Mouse (Mus musculus): Measurements from ENCODE around the gene Slc35b2. TPM values are rescaled to one million over a fixed set of nuclear protein-coding genes. Genes with fewer than 3 reads are reported as not detected.

The Slc35b2 gene
- polyA plus RNA-seq, 1 experiment from 2014 or later, result 72.2 TPM

GRCm38 (mm10) chr17:45591701-45592605, 28.3 kb downstream of the Slc35b2 start:
- Histone ChIP-seq H3K4me2 (ENCODE audit: low read depth, low read length) (no peak overlapping the region), H3K4me1 (ENCODE audit: control insufficient read depth, insufficient read depth, low read length) (peaks cover 29% of the 10 kb centered on the region), H3K9me3 (ENCODE audit: control insufficient read depth, low read length) (no peaks in the 10 kb centered on the region), H3K4me3 (ENCODE audit: low read depth, low read length) (no peak overlapping the region), H3K9ac (replicated peaks; ENCODE audit: low read depth, low read length) (no peak overlapping the region), H3K27me3 (ENCODE audit: control insufficient read depth, insufficient read depth, low read length) (no peaks in the 10 kb centered on the region), H3K27ac (ENCODE audit: low read depth, low read length) (no peak overlapping the region), H3K36me3 (ENCODE audit: control insufficient read depth, insufficient read depth, low read length) (no peaks in the 10 kb centered on the region)
- ATAC-seq (ENCODE audit: low read depth), result no peak
- WGBS, result 56% methylated on average over 16 of the region's 16 CpGs

- Histone ChIP-seq H3K27me3 (ENCODE audit: control insufficient read depth, insufficient read depth, low read length) (no peaks in the 10 kb centered on the region), H3K9ac (replicated peaks; ENCODE audit: low read depth, low read length) (no peak overlapping the region), H3K9me3 (ENCODE audit: control insufficient read depth, low read length) (no peaks in the 10 kb centered on the region), H3K36me3 (ENCODE audit: control insufficient read depth, insufficient read depth, low read length) (no peaks in the 10 kb centered on the region), H3K4me2 (ENCODE audit: low read depth, low read length) (no peak overlapping the region), H3K4me1 (ENCODE audit: control insufficient read depth, insufficient read depth, low read length) (peaks cover 31% of the 10 kb centered on the region), H3K27ac (ENCODE audit: low read depth, low read length) (no peak overlapping the region), H3K4me3 (ENCODE audit: low read depth, low read length) (no peak overlapping the region)
- WGBS, result 60% methylated on average over 8 of the region's 8 CpGs
- ATAC-seq (ENCODE audit: low read depth), result no peak
Measured at GRCm38 (mm10) chr17:45592606-45593431, 29.1 kb downstream of the Slc35b2 start.

GRCm38 (mm10) chr17:45593479-45593878, 29.8 kb downstream of the Slc35b2 start:
- no peak overlapping the region for H3K27ac ChIP-seq (ENCODE audit: low read depth, low read length)
- H3K4me3 ChIP-seq (ENCODE audit: low read depth, low read length), result no peak overlapping the region
- no peaks in the 10 kb centered on the region for H3K27me3 ChIP-seq (ENCODE audit: control insufficient read depth, insufficient read depth, low read length)
- no peak for ATAC-seq (ENCODE audit: low read depth)
- no peak overlapping the region for H3K9ac ChIP-seq (replicated peaks; ENCODE audit: low read depth, low read length)
- H3K4me1 ChIP-seq (ENCODE audit: control insufficient read depth, insufficient read depth, low read length), result peaks cover 31% of the 10 kb centered on the region
- H3K9me3 ChIP-seq (ENCODE audit: control insufficient read depth, low read length), result no peaks in the 10 kb centered on the region
- 33% methylated on average over 8 of the region's 8 CpGs for WGBS
- H3K36me3 ChIP-seq (ENCODE audit: control insufficient read depth, insufficient read depth, low read length), result no peaks in the 10 kb centered on the region
- peak overlapping the region; percentile 89; the same call in 1 of the 2 replicates for H3K4me2 ChIP-seq (ENCODE audit: low read depth, low read length)

- Histone ChIP-seq H3K9ac (replicated peaks; ENCODE audit: low read depth, low read length) (no peak overlapping the region), H3K27ac (ENCODE audit: low read depth, low read length) (no peak overlapping the region), H3K36me3 (ENCODE audit: control insufficient read depth, insufficient read depth, low read length) (no peaks in the 10 kb centered on the region), H3K4me3 (ENCODE audit: low read depth, low read length) (peak overlapping the region; percentile 42), H3K27me3 (ENCODE audit: control insufficient read depth, insufficient read depth, low read length) (no peaks in the 10 kb centered on the region), H3K9me3 (ENCODE audit: control insufficient read depth, low read length) (no peaks in the 10 kb centered on the region), H3K4me1 (ENCODE audit: control insufficient read depth, insufficient read depth, low read length) (peaks cover 32% of the 10 kb centered on the region), H3K4me2 (ENCODE audit: low read depth, low read length) (peak overlapping the region; percentile 89; the same call in 1 of the 2 replicates)
- no peak for ATAC-seq (ENCODE audit: low read depth)
- WGBS, result 52% methylated on average over 8 of the region's 8 CpGs
Measured at GRCm38 (mm10) chr17:45594195-45594594, 30.5 kb downstream of the Slc35b2 start.

GRCm38 (mm10) chr17:45594881-45595735, 31.4 kb downstream of the Slc35b2 start:
- H3K4me1 ChIP-seq (ENCODE audit: control insufficient read depth, insufficient read depth, low read length), result peaks cover 36% of the 10 kb centered on the region
- H3K4me2 ChIP-seq (ENCODE audit: low read depth, low read length), result peak overlapping the region; percentile 89
- peak overlapping the region; percentile 57 for H3K9ac ChIP-seq (replicated peaks; ENCODE audit: low read depth, low read length)
- no peaks in the 10 kb centered on the region for H3K36me3 ChIP-seq (ENCODE audit: control insufficient read depth, insufficient read depth, low read length)
- peak; percentile 75 for ATAC-seq (ENCODE audit: low read depth)
- 0 out of 2 replicates have a peak overlapping the region, but pooled peaks have one; percentile 29 for H3K27ac ChIP-seq (ENCODE audit: low read depth, low read length)
- H3K4me3 ChIP-seq (ENCODE audit: low read depth, low read length), result peak overlapping the region; percentile 42
- no peaks in the 10 kb centered on the region for H3K9me3 ChIP-seq (ENCODE audit: control insufficient read depth, low read length)
- no peaks in the 10 kb centered on the region for H3K27me3 ChIP-seq (ENCODE audit: control insufficient read depth, insufficient read depth, low read length)
- under 1% methylated on average over 58 of the region's 58 CpGs for WGBS

GRCm38 (mm10) chr17:45595736-45596390, 32.2 kb downstream of the Slc35b2 start:
- H3K4me1 ChIP-seq (ENCODE audit: control insufficient read depth, insufficient read depth, low read length), result peaks cover 36% of the 10 kb centered on the region
- no peaks in the 10 kb centered on the region for H3K36me3 ChIP-seq (ENCODE audit: control insufficient read depth, insufficient read depth, low read length)
- H3K4me2 ChIP-seq (ENCODE audit: low read depth, low read length), result peak overlapping the region; percentile 89
- peak overlapping the region; percentile 57; the same call in 1 of the 2 replicates for H3K9ac ChIP-seq (replicated peaks; ENCODE audit: low read depth, low read length)
- no peaks in the 10 kb centered on the region; the same call in 1 of the 2 replicates for H3K27me3 ChIP-seq (ENCODE audit: control insufficient read depth, insufficient read depth, low read length)
- H3K9me3 ChIP-seq (ENCODE audit: control insufficient read depth, low read length), result no peaks in the 10 kb centered on the region
- H3K4me3 ChIP-seq (ENCODE audit: low read depth, low read length), result peak overlapping the region; percentile 42
- ATAC-seq (ENCODE audit: low read depth), result peak; percentile 32
- H3K27ac ChIP-seq (ENCODE audit: low read depth, low read length), result peak overlapping the region; percentile 29; the same call in 1 of the 2 replicates
- WGBS, result 6% methylated on average over 16 of the region's 23 CpGs

- H3K9ac ChIP-seq (replicated peaks; ENCODE audit: low read depth, low read length), result no peak overlapping the region
- H3K4me2 ChIP-seq (ENCODE audit: low read depth, low read length), result no peak overlapping the region
- peak; percentile 39; the same call in 1 of the 2 replicates for ATAC-seq (ENCODE audit: low read depth)
- peaks cover 6% of the 10 kb centered on the region; the same call in 1 of the 2 replicates for H3K27me3 ChIP-seq (ENCODE audit: control insufficient read depth, insufficient read depth, low read length)
- H3K27ac ChIP-seq (ENCODE audit: low read depth, low read length), result peak overlapping the region; percentile 52; the same call in 1 of the 2 replicates
- no peaks in the 10 kb centered on the region for H3K9me3 ChIP-seq (ENCODE audit: control insufficient read depth, low read length)
- H3K4me1 ChIP-seq (ENCODE audit: control insufficient read depth, insufficient read depth, low read length), result peaks cover 36% of the 10 kb centered on the region
- H3K36me3 ChIP-seq (ENCODE audit: control insufficient read depth, insufficient read depth, low read length), result no peaks in the 10 kb centered on the region
- 20% methylated on average over 11 of the region's 11 CpGs for WGBS
- H3K4me3 ChIP-seq (ENCODE audit: low read depth, low read length), result no peak overlapping the region
Measured at GRCm38 (mm10) chr17:45596631-45597396, 33.1 kb downstream of the Slc35b2 start.
